Mouse (Mus musculus): ENCODE measurements around the gene Gm9044. TPM values are rescaled to one million over a fixed set of nuclear protein-coding genes. Genes with fewer than 3 reads are reported as not detected.
"Not testable (repeated sequence)": the region's sequence is repeated elsewhere in the genome, so short reads cannot be mapped to it uniquely, and the experiment has no call there.

Gene Gm9044
- polyA plus RNA-seq (2012), result not detected in 2 replicates

GRCm38 (mm10) chr10:118332308-118332707 is at the start of gene Gm9044:
Gm9044 (minus strand) TSS chr10:118332408.
- not testable (repeated sequence) for H3K27me3 ChIP-seq (ENCODE audit: control insufficient read depth); H3K4me1 ChIP-seq (ENCODE audit: control insufficient read depth); H3K36me3 ChIP-seq (ENCODE audit: control insufficient read depth); H3K4me3 ChIP-seq (replicated peaks); H3K9me3 ChIP-seq (ENCODE audit: control insufficient read depth, low read length)

- Histone ChIP-seq H3K36me3 (ENCODE audit: control insufficient read depth) (no peaks in the 10 kb centered on the region), H3K9me3 (ENCODE audit: control insufficient read depth, low read length) (no peaks in the 10 kb centered on the region), H3K4me3 (replicated peaks) (no peak overlapping the region), H3K4me1 (ENCODE audit: control insufficient read depth) (no peaks in the 10 kb centered on the region), H3K27me3 (ENCODE audit: control insufficient read depth) (no peaks in the 10 kb centered on the region)
- no peak for TF ChIP-seq TAL1 (IDR thresholded peaks at IDR 0.05; ENCODE audit: low read length)
- no peak for TF ChIP-seq GATA1 (IDR thresholded peaks at IDR 0.05; ENCODE audit: low read length)
Measured at GRCm38 (mm10) chr10:118370443-118370842, 38.2 kb upstream of the Gm9044 start.

GRCm38 (mm10) chr10:118369518-118369917 is 37.3 kb upstream of the Gm9044 start:
- Histone ChIP-seq H3K4me1 (ENCODE audit: control insufficient read depth) (no peaks in the 10 kb centered on the region), H3K9me3 (ENCODE audit: control insufficient read depth, low read length) (peaks cover 2% of the 10 kb centered on the region; the same call in 1 of the 2 replicates), H3K4me3 (replicated peaks) (no peak overlapping the region), H3K27me3 (ENCODE audit: control insufficient read depth) (no peaks in the 10 kb centered on the region), H3K36me3 (ENCODE audit: control insufficient read depth) (no peaks in the 10 kb centered on the region)
- TF ChIP-seq TAL1 (IDR thresholded peaks at IDR 0.05; ENCODE audit: low read length), result no peak
- no peak for TF ChIP-seq GATA1 (IDR thresholded peaks at IDR 0.05; ENCODE audit: low read length)

- H3K36me3 ChIP-seq (ENCODE audit: control insufficient read depth); H3K4me3 ChIP-seq (replicated peaks); H3K9me3 ChIP-seq (ENCODE audit: control insufficient read depth, low read length); H3K4me1 ChIP-seq (ENCODE audit: control insufficient read depth); H3K27me3 ChIP-seq (ENCODE audit: control insufficient read depth): not testable (repeated sequence)
Measured at GRCm38 (mm10) chr10:118354005-118354404, 21.8 kb upstream of the Gm9044 start, which contains the start of gene Gm9049. Gm9049 (minus strand) TSS chr10:118354105.

GRCm38 (mm10) chr10:118348579-118348978 is 16.4 kb upstream of the Gm9044 start, which contains the start of gene Gm9048:
Gm9048 (minus strand) TSS chr10:118348679.
- H3K4me3 ChIP-seq (replicated peaks); H3K27me3 ChIP-seq (ENCODE audit: control insufficient read depth); H3K4me1 ChIP-seq (ENCODE audit: control insufficient read depth); H3K36me3 ChIP-seq (ENCODE audit: control insufficient read depth); H3K9me3 ChIP-seq (ENCODE audit: control insufficient read depth, low read length): not testable (repeated sequence)

GRCm38 (mm10) chr10:118343155-118343554 is 10.9 kb upstream of the Gm9044 start, which contains the start of gene Gm9046:
Gm9046 (minus strand) TSS chr10:118343255.
- not testable (repeated sequence) for H3K4me1 ChIP-seq (ENCODE audit: control insufficient read depth); H3K9me3 ChIP-seq (ENCODE audit: control insufficient read depth, low read length); H3K27me3 ChIP-seq (ENCODE audit: control insufficient read depth); H3K36me3 ChIP-seq (ENCODE audit: control insufficient read depth); H3K4me3 ChIP-seq (replicated peaks)

GRCm38 (mm10) chr10:118337731-118338130 is 5.5 kb upstream of the Gm9044 start, which contains the start of gene Gm9045:
Gm9045 (minus strand) TSS chr10:118337831.
- H3K36me3 ChIP-seq (ENCODE audit: control insufficient read depth); H3K9me3 ChIP-seq (ENCODE audit: control insufficient read depth, low read length); H3K27me3 ChIP-seq (ENCODE audit: control insufficient read depth); H3K4me3 ChIP-seq (replicated peaks); H3K4me1 ChIP-seq (ENCODE audit: control insufficient read depth): not testable (repeated sequence)

- not testable (repeated sequence) for H3K27me3 ChIP-seq (ENCODE audit: control insufficient read depth)
Measured at GRCm38 (mm10) chr10:118326869-118327268, 5.3 kb downstream of the Gm9044 start, which contains the start of gene Gm9040. Gm9040 (minus strand) TSS chr10:118326969.

GRCm38 (mm10) chr10:118319024-118319423 is 13.2 kb downstream of the Gm9044 start:
- Histone ChIP-seq H3K4me1 (ENCODE audit: control insufficient read depth) (no peaks in the 10 kb centered on the region), H3K4me3 (replicated peaks) (no peak overlapping the region), H3K27me3 (ENCODE audit: control insufficient read depth) (no peaks in the 10 kb centered on the region), H3K9me3 (ENCODE audit: control insufficient read depth, low read length) (no peaks in the 10 kb centered on the region; the same call in 1 of the 2 replicates), H3K36me3 (ENCODE audit: control insufficient read depth) (no peaks in the 10 kb centered on the region)
- TF ChIP-seq GATA1 (IDR thresholded peaks at IDR 0.05; ENCODE audit: low read length) (no peak), TAL1 (IDR thresholded peaks at IDR 0.05; ENCODE audit: low read length) (no peak)

More at GRCm38 (mm10) chr10:118326869-118327268, 5.3 kb downstream of the Gm9044 start, which contains the start of gene Gm9040:
- H3K4me1 ChIP-seq (ENCODE audit: control insufficient read depth); H3K36me3 ChIP-seq (ENCODE audit: control insufficient read depth); H3K9me3 ChIP-seq (ENCODE audit: control insufficient read depth, low read length); H3K4me3 ChIP-seq (replicated peaks): not testable (repeated sequence)

GRCm38 (mm10) chr10:118302133-118302532 is 30.1 kb downstream of the Gm9044 start:
- H3K36me3 ChIP-seq (ENCODE audit: control insufficient read depth); H3K4me3 ChIP-seq (replicated peaks); H3K4me1 ChIP-seq (ENCODE audit: control insufficient read depth); H3K27me3 ChIP-seq (ENCODE audit: control insufficient read depth); H3K9me3 ChIP-seq (ENCODE audit: control insufficient read depth, low read length): not testable (repeated sequence)

- H3K36me3 ChIP-seq (ENCODE audit: control insufficient read depth), result no peaks in the 10 kb centered on the region
- no peaks in the 10 kb centered on the region for H3K4me1 ChIP-seq (ENCODE audit: control insufficient read depth)
- H3K4me3 ChIP-seq (replicated peaks), result no peak within 1 kb of the TSS
- TF ChIP-seq GATA1 (IDR thresholded peaks at IDR 0.05; ENCODE audit: low read length) (no peak), TAL1 (IDR thresholded peaks at IDR 0.05; ENCODE audit: low read length) (no peak)
- H3K27me3 ChIP-seq (ENCODE audit: control insufficient read depth), result no peaks in the 10 kb centered on the region
- H3K9me3 ChIP-seq (ENCODE audit: control insufficient read depth, low read length), result no peaks in the 10 kb centered on the region
Measured at GRCm38 (mm10) chr10:118294938-118295337, 37.3 kb downstream of the Gm9044 start, which contains the start of gene Iltifb. Iltifb (minus strand) TSS chr10:118295038.

GRCm38 (mm10) chr10:118283016-118283415 is 49.2 kb downstream of the Gm9044 start:
- not testable (repeated sequence) for H3K4me3 ChIP-seq (replicated peaks); H3K4me1 ChIP-seq (ENCODE audit: control insufficient read depth); H3K36me3 ChIP-seq (ENCODE audit: control insufficient read depth); H3K9me3 ChIP-seq (ENCODE audit: control insufficient read depth, low read length); H3K27me3 ChIP-seq (ENCODE audit: control insufficient read depth)

GRCm38 (mm10) chr10:118282565-118282964 is 49.6 kb downstream of the Gm9044 start:
- H3K4me3 ChIP-seq (replicated peaks); H3K36me3 ChIP-seq (ENCODE audit: control insufficient read depth); H3K27me3 ChIP-seq (ENCODE audit: control insufficient read depth); H3K4me1 ChIP-seq (ENCODE audit: control insufficient read depth); H3K9me3 ChIP-seq (ENCODE audit: control insufficient read depth, low read length): not testable (repeated sequence)
